Mouse (Mus musculus): ENCODE data around the gene Pikfyve.

- TF ChIP-seq CHD2 (IDR thresholded peaks at IDR 0.05; ENCODE audit: low read depth, low read length) (no peak), MAFK (IDR thresholded peaks at IDR 0.05; ENCODE audit: insufficient read depth, low read depth, low read length) (no peak), ZNF384 (IDR thresholded peaks at IDR 0.05; ENCODE audit: low read depth, low read length) (no peak), ZC3H11A (IDR thresholded peaks at IDR 0.05; ENCODE audit: borderline replicate concordance, low read depth, low read length) (no peak)
These were observed 8.2 kb upstream of the Pikfyve start for GRCm38 (mm10) chr1:65178126-65178901.

Data from ES-E14 (cell line).